Mouse (Mus musculus): ENCODE measurements around the gene Vmn2r100. TPM values are rescaled to one million over a fixed set of nuclear protein-coding genes. Genes with fewer than 3 reads are reported as not detected.

Vmn2r100 gene
- polyA plus RNA-seq (2015; fragmentation: Nextera tagmentation; extraction: Ambion mirVana) = not detected in 2 replicates

DNA sequence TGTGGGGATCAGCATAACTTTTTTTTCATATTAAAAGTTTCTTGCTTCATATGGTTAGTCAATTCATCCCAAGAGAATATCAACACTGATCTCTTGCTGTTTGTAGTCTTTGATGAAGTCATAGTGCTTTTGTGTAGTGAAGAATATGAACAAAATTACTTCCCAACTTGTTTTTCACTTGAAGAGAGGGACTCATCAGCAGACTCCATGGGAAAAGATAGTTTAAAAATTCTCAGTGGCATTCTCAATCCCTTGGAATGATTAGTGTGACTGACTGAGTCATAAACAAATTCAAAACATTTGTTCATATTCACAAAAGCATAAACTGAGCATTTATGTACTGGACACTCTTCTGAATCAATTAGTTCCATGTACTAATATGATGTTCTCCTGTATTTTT is at the start of gene Vmn2r100:
Gene Vmn2r100, plus strand, starts transcription at position 301 of the 400 bp plus-strand sequence.
- Histone ChIP-seq H3K9me3 (peaks cover 4% of the 10 kb centered on the region; the same call in 1 of the 2 replicates), H3K27ac (no peak within 1 kb of the TSS)

GRCm38 (mm10) chr17:19482866-19483265 is 21.7 kb upstream of the Vmn2r100 start:
- H3K9me3 ChIP-seq = peaks cover 23% of the 10 kb centered on the region
- H3K9ac ChIP-seq (replicated peaks) = no peak overlapping the region
- no peak overlapping the region for H3K4me2 ChIP-seq (replicated peaks)
- H3K27ac ChIP-seq = no peak overlapping the region
- H3K27me3 ChIP-seq = no peaks in the 10 kb centered on the region
- no peaks in the 10 kb centered on the region for H3K4me1 ChIP-seq (replicated peaks)
- ATAC-seq = no peak
- no peak overlapping the region for H3K4me3 ChIP-seq (replicated peaks)
- H3K36me3 ChIP-seq = no peaks in the 10 kb centered on the region

More for the DNA sequence above, at the start of gene Vmn2r100:
- Histone ChIP-seq H3K27me3 (no peaks in the 10 kb centered on the region), H3K4me3 (replicated peaks) (no peak within 1 kb of the TSS), H3K36me3 (no peaks in the 10 kb centered on the region), H3K9ac (replicated peaks) (no peak within 1 kb of the TSS), H3K4me2 (replicated peaks) (no peak within 1 kb of the TSS), H3K4me1 (replicated peaks) (no peaks in the 10 kb centered on the region)
- ATAC-seq = no peak

DNA sequence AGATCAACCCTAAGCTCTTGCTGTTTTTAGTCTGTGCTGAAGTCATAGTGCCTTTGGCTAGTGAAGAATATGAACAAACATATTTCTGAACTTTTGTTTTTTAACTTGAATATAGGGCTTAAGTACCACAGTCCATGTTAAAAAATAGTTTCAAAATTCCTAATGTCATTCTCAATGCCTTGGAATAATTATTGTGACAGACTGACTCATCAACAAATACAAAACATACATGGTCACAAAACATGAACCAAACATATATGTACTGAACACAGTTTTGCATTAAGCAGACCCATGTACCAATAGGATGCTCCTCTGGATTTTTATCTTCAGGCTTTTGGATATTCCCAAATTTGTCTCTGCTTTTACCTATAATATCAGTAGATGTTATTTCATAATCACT is 72.4 kb downstream of the Vmn2r100 start, which contains the start of gene Vmn2r101:
Gene Vmn2r101, plus strand, starts transcription at position 301 of the 400 bp plus-strand sequence.
- Histone ChIP-seq H3K27ac (no peak within 1 kb of the TSS), H3K9me3 (peaks cover 6% of the 10 kb centered on the region), H3K9ac (replicated peaks) (no peak within 1 kb of the TSS), H3K4me3 (replicated peaks) (no peak within 1 kb of the TSS), H3K27me3 (no peaks in the 10 kb centered on the region), H3K4me2 (replicated peaks) (no peak within 1 kb of the TSS), H3K4me1 (replicated peaks) (no peaks in the 10 kb centered on the region), H3K36me3 (no peaks in the 10 kb centered on the region)
- no peak for ATAC-seq

Other genes starting within 250 kb of the Vmn2r100 start
- gene Vmn2r99, start 142.8 kb upstream of the Vmn2r100 start, polyA plus RNA-seq (2015; fragmentation: Nextera tagmentation; extraction: Ambion mirVana) = not detected in 2 replicates
- gene Vmn2r101, start 72.5 kb downstream of the Vmn2r100 start, polyA plus RNA-seq (2015; fragmentation: Nextera tagmentation; extraction: Ambion mirVana) = not detected in 2 replicates
- not detected in 2 replicates for gene Vmn2r102, start 155.6 kb downstream of the Vmn2r100 start, polyA plus RNA-seq (2015; fragmentation: Nextera tagmentation; extraction: Ambion mirVana)